13 mouse cellular contexts compared by ENCODE assay signal in the genomic region with DNA sequence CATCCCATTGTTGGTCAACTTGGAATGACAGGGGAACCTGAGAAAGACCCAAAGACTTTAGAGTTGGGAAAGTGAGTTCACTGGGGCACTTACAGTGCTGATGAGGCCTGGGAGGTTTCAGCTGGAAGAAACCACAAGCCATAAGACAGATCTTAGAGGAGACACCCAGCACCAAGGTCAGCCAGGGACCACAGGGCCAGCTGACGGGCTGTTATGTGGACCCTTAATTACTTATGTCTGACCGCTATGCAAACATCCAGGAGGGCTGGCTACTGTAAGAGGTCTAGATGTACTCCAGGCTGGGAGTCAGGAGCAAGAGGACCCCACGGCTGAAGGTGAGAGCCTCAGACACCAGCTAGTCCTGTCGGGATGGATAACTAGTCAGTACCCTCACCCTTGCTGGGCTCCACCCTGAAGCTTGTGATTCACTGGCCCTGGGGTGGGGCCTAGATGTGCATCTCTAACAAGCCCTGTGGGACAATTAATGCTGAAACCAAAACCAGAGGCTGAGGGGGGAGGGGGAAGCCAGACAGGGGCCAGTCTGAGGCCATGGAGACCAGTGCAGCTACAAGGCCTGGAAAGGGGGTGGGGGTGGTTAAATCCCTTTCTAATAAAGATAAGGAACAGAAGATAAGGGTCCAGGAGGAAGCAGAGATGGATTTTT.
DNase-seq lines count a peak whose midpoint lies in the region; ATAC-seq lines count a peak whose summit lies in the region.
"Had no signal": no experiment of that assay in that cellular context is flagged by ENCODE, and none has a peak within 500 bp of the region (broad histone marks: within the 10 kb centered on the region; RNA-seq: fewer than 3 reads in every experiment).

No protein-coding gene starts in this region.

- no peaks in the 10 kb centered on the region for H3K9me3 ChIP-seq in heart, embryonic 10.5 days
- H3K9me3 ChIP-seq in intestine, embryonic 15.5 days, result no peaks in the 10 kb centered on the region
- H3K9me3 ChIP-seq: lung, embryonic 15.5 days; midbrain, embryonic 15.5 days had no signal

- no peak overlapping the region for H3K4me3 ChIP-seq in heart, embryonic 10.5 days
- no peak overlapping the region for H3K4me3 ChIP-seq in intestine, embryonic 15.5 days (replicated peaks)
- H3K4me3 ChIP-seq: lung, embryonic 15.5 days; midbrain, embryonic 15.5 days had no signal

- H3K27me3 ChIP-seq in heart, embryonic 10.5 days (ENCODE audit: insufficient read depth, poor library complexity, severe bottlenecking), result no peaks in the 10 kb centered on the region
- no peaks in the 10 kb centered on the region for H3K27me3 ChIP-seq in intestine, embryonic 15.5 days (replicated peaks)
- H3K27me3 ChIP-seq: lung, embryonic 15.5 days; midbrain, embryonic 15.5 days had no signal

- H3K9ac ChIP-seq in intestine, embryonic 15.5 days, result no peak overlapping the region
- H3K9ac ChIP-seq: lung, embryonic 15.5 days; midbrain, embryonic 15.5 days had no signal

- peak; percentile 91 for ATAC-seq in intestine, embryonic 15.5 days
- ATAC-seq: midbrain, embryonic 15.5 days had no signal

- 56% methylated on average over 4 of the region's 4 CpGs for WGBS in heart, embryonic 10.5 days
- 42% methylated on average over 4 of the region's 4 CpGs for WGBS in intestine, embryonic 15.5 days

- no peak for DNase-seq in heart, embryonic 10.5 days (ENCODE audit: low spot score)
- no peak for DNase-seq in heart, postnatal 4 days
- peak; percentile 32 for DNase-seq in kidney, postnatal 10 days
- no peak for DNase-seq in kidney, postnatal 25 days
- peak; percentile 79 for DNase-seq in MN1 (ENCODE audit: low spot score)
- DNase-seq in layer of hippocampus, postnatal 36 days, result no peak
- DNase-seq in frontal cortex, postnatal 14 days (ENCODE audit: low spot score in 2 of 2), result no peak
- DNase-seq: adrenal gland, postnatal 36 days; cerebellum, adult 11-12 months; thymus, adult 2 months had no signal

- H3K4me1 ChIP-seq in heart, embryonic 10.5 days, result peaks cover 14% of the 10 kb centered on the region
- peaks cover 10% of the 10 kb centered on the region for H3K4me1 ChIP-seq in intestine, embryonic 15.5 days (replicated peaks)

- H3K36me3 ChIP-seq in heart, embryonic 10.5 days, result peaks cover 35% of the 10 kb centered on the region
- peaks cover 3% of the 10 kb centered on the region for H3K36me3 ChIP-seq in intestine, embryonic 15.5 days
- H3K36me3 ChIP-seq: lung, embryonic 15.5 days; midbrain, embryonic 15.5 days had no signal

- H3K4me2 ChIP-seq in intestine, embryonic 15.5 days (replicated peaks), result no peak overlapping the region
- H3K4me2 ChIP-seq: lung, embryonic 15.5 days; midbrain, embryonic 15.5 days had no signal

- peak overlapping the region; percentile 60 for H3K27ac ChIP-seq in heart, embryonic 10.5 days
- no peak overlapping the region for H3K27ac ChIP-seq in intestine, embryonic 15.5 days
- H3K27ac ChIP-seq: lung, embryonic 15.5 days; midbrain, embryonic 15.5 days had no signal

Comparison
In these comparisons a context has a peak if more than half of its experiments do, and no peak if none do; other contexts are left out.
1. DNase-seq: peak in kidney, postnatal 10 days (single experiment) and MN1 (single experiment); none in heart, embryonic 10.5 days (single experiment), heart, postnatal 4 days (single experiment), kidney, postnatal 25 days (0 of 2), layer of hippocampus, postnatal 36 days (0 of 2) and frontal cortex, postnatal 14 days (0 of 2).